Mouse (Mus musculus): Measurements from ENCODE around the gene Sbk1. TPM values are rescaled to one million over a fixed set of nuclear protein-coding genes. Genes with fewer than 3 reads are reported as not detected.

Sbk1 gene
- polyA plus RNA-seq, 1 experiment, result 24.7 TPM

DNA sequence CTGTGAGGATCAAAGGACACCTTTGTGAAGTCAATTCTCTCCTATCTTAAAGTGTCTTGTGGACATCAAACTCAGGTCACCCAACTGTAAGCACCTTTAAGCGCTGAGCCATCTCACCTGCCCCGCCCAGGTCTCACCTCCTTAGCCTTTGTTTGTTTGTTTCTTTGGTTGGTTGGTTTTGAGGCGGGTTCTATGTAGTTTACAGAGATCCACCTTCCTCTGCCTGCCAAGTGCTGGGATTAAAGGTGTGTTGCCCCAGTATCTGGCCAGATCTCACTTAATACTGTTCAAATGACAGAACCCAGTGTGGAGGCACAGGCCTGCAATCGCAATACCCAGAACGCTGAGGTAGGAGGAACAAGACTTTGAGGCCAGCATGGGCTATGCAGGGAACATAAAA lies 11.6 kb downstream of the Sbk1 start:
- Histone ChIP-seq H3K36me3 (ENCODE audit: control insufficient read depth, insufficient read depth, low read length, poor library complexity, severe bottlenecking) (no peaks in the 10 kb centered on the region), H3K27ac (ENCODE audit: insufficient read depth, low read length) (no peak overlapping the region), H3K4me1 (ENCODE audit: control insufficient read depth, insufficient read depth, low read length) (peaks cover 16% of the 10 kb centered on the region), H3K9ac (ENCODE audit: low read depth, poor library complexity, severe bottlenecking) (no peak overlapping the region), H3K27me3 (ENCODE audit: control insufficient read depth, insufficient read depth, low read length, poor library complexity, severe bottlenecking) (no peaks in the 10 kb centered on the region), H3K4me3 (ENCODE audit: low read depth, low read length) (no peak overlapping the region), H3K9me3 (replicated peaks; ENCODE audit: control insufficient read depth, insufficient read depth, low read length, poor library complexity, severe bottlenecking) (no peaks in the 10 kb centered on the region)
- TF ChIP-seq EP300 (IDR thresholded peaks at IDR 0.05; ENCODE audit: insufficient read depth, low read depth, low read length) (no peak), CTCF (IDR thresholded peaks at IDR 0.05; ENCODE audit: low read depth, low read length) (no peak)

DNA sequence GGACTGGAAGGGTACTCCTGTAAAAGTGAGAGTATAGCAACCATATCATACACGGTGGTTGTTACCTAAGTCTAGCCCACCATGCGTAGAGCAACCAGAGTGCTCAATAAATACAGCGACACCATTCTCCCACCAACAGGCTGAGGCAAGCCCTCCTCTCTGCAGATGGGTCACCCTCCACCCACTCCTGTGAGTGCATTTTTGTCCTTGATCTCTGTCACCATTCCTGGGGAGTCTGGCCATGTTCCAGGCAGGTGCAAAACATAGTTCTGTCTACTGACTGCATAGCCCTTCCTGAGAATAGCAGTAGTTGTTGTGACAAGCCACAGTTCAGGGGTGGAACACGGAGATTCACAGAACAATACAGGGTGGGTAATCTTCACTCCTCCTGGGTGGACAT lies 12.0 kb downstream of the Sbk1 start:
- no peak for TF ChIP-seq POLR2A (IDR thresholded peaks at IDR 0.05; ENCODE audit: insufficient read depth, low read length)
- no peak for TF ChIP-seq EP300 (IDR thresholded peaks at IDR 0.05; ENCODE audit: insufficient read depth, low read depth, low read length)
- TF ChIP-seq CTCF (IDR thresholded peaks at IDR 0.05; ENCODE audit: low read depth, low read length), result no peak
- no peak overlapping the region for H3K9ac ChIP-seq (ENCODE audit: low read depth, poor library complexity, severe bottlenecking)
- H3K4me1 ChIP-seq (ENCODE audit: control insufficient read depth, insufficient read depth, low read length), result peaks cover 16% of the 10 kb centered on the region
- no peak overlapping the region for H3K4me3 ChIP-seq (ENCODE audit: low read depth, low read length)
- H3K9me3 ChIP-seq (replicated peaks; ENCODE audit: control insufficient read depth, insufficient read depth, low read length, poor library complexity, severe bottlenecking), result no peaks in the 10 kb centered on the region
- no peaks in the 10 kb centered on the region for H3K36me3 ChIP-seq (ENCODE audit: control insufficient read depth, insufficient read depth, low read length, poor library complexity, severe bottlenecking)
- no peaks in the 10 kb centered on the region for H3K27me3 ChIP-seq (ENCODE audit: control insufficient read depth, insufficient read depth, low read length, poor library complexity, severe bottlenecking)
- H3K27ac ChIP-seq (ENCODE audit: insufficient read depth, low read length), result no peak overlapping the region

GRCm38 (mm10) chr7:126284865-126285264 lies 12.4 kb downstream of the Sbk1 start:
- H3K27ac ChIP-seq (ENCODE audit: insufficient read depth, low read length), result no peak overlapping the region
- no peaks in the 10 kb centered on the region for H3K9me3 ChIP-seq (replicated peaks; ENCODE audit: control insufficient read depth, insufficient read depth, low read length, poor library complexity, severe bottlenecking)
- H3K4me3 ChIP-seq (ENCODE audit: low read depth, low read length), result no peak overlapping the region
- no peaks in the 10 kb centered on the region for H3K36me3 ChIP-seq (ENCODE audit: control insufficient read depth, insufficient read depth, low read length, poor library complexity, severe bottlenecking)
- H3K9ac ChIP-seq (ENCODE audit: low read depth, poor library complexity, severe bottlenecking), result no peak overlapping the region
- H3K4me1 ChIP-seq (ENCODE audit: control insufficient read depth, insufficient read depth, low read length), result peaks cover 16% of the 10 kb centered on the region
- no peaks in the 10 kb centered on the region for H3K27me3 ChIP-seq (ENCODE audit: control insufficient read depth, insufficient read depth, low read length, poor library complexity, severe bottlenecking)
- TF ChIP-seq POLR2A (IDR thresholded peaks at IDR 0.05; ENCODE audit: insufficient read depth, low read length) (no peak), EP300 (IDR thresholded peaks at IDR 0.05; ENCODE audit: insufficient read depth, low read depth, low read length) (no peak), CTCF (IDR thresholded peaks at IDR 0.05; ENCODE audit: low read depth, low read length) (no peak)

DNA sequence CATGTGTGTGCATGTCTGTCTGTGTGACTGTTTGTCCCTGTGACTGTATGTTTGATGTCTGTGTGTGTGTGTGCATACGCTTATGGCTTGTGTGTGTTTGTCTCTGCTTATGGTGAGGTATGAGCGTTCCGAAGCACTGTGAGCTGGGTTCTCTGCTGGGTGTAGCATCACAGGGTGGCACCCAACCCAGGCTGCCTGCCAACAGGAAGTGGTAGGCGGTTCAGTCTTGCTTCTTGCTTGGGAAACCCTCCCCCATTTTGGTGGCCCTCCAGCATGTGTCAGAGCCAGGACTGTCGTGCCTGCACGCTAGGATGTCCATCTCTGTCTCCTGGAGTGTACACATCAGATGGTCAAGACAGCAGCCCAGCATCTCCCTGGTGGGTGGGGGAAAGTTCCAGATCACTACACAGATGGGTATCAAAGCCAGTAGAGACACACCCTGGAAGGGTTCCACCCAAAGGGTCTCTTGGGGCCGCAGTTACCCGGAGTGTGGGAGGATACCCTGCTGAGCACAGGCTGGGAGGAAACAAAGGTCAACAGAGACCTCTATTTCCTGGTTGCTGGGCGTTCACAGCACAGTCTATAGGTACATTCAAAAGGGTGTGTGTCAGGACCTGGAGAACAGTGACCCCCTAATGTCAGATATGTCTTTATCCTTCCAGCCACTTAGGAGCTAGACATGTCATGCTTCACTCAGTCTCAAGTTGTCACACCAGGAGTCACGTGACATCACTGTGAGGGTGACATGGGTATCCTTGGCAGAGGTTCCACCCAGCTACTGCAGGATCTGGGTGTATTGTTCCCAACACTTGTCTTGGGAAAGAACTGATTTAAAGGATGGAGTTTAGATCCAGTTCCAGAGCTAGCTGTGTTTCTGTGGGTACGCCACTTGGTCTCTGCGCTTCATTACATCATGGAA lies 13.1 kb downstream of the Sbk1 start:
- peaks cover 16% of the 10 kb centered on the region for H3K4me1 ChIP-seq (ENCODE audit: control insufficient read depth, insufficient read depth, low read length)
- H3K9ac ChIP-seq (ENCODE audit: low read depth, poor library complexity, severe bottlenecking), result no peak overlapping the region
- no peaks in the 10 kb centered on the region for H3K27me3 ChIP-seq (ENCODE audit: control insufficient read depth, insufficient read depth, low read length, poor library complexity, severe bottlenecking)
- H3K27ac ChIP-seq (ENCODE audit: insufficient read depth, low read length), result no peak overlapping the region
- H3K4me3 ChIP-seq (ENCODE audit: low read depth, low read length), result no peak overlapping the region
- no peaks in the 10 kb centered on the region for H3K36me3 ChIP-seq (ENCODE audit: control insufficient read depth, insufficient read depth, low read length, poor library complexity, severe bottlenecking)
- no peaks in the 10 kb centered on the region for H3K9me3 ChIP-seq (replicated peaks; ENCODE audit: control insufficient read depth, insufficient read depth, low read length, poor library complexity, severe bottlenecking)
- no peak for TF ChIP-seq CTCF (IDR thresholded peaks at IDR 0.05; ENCODE audit: low read depth, low read length)
- TF ChIP-seq POLR2A (IDR thresholded peaks at IDR 0.05; ENCODE audit: insufficient read depth, low read length), result no peak
- TF ChIP-seq EP300 (IDR thresholded peaks at IDR 0.05; ENCODE audit: insufficient read depth, low read depth, low read length), result no peak

DNA sequence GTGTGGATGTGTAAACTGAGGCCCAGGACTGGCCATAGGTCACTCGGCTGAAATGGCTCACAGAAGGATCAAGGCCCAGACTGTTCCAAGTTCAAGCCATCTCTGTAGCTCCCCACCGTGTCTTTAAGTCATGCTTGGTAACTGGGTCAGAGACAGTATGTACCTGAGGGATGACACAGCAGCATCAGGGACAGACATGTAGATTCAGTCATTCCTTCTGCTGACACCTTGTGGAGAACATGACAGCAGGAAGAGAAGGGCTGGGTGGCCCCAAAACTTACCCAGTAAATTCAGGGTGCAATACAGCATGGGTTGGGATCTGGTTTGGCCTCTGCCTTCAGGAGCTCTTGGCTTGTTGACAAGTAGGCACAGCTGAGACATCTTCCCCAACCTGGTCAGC lies 13.9 kb downstream of the Sbk1 start:
- Histone ChIP-seq H3K4me1 (ENCODE audit: control insufficient read depth, insufficient read depth, low read length) (peaks cover 16% of the 10 kb centered on the region), H3K27ac (ENCODE audit: insufficient read depth, low read length) (no peak overlapping the region), H3K4me3 (ENCODE audit: low read depth, low read length) (no peak overlapping the region), H3K27me3 (ENCODE audit: control insufficient read depth, insufficient read depth, low read length, poor library complexity, severe bottlenecking) (no peaks in the 10 kb centered on the region), H3K9ac (ENCODE audit: low read depth, poor library complexity, severe bottlenecking) (no peak overlapping the region), H3K9me3 (replicated peaks; ENCODE audit: control insufficient read depth, insufficient read depth, low read length, poor library complexity, severe bottlenecking) (no peaks in the 10 kb centered on the region), H3K36me3 (ENCODE audit: control insufficient read depth, insufficient read depth, low read length, poor library complexity, severe bottlenecking) (no peaks in the 10 kb centered on the region)
- TF ChIP-seq CTCF (IDR thresholded peaks at IDR 0.05; ENCODE audit: low read depth, low read length) (no peak), EP300 (IDR thresholded peaks at IDR 0.05; ENCODE audit: insufficient read depth, low read depth, low read length) (no peak), POLR2A (IDR thresholded peaks at IDR 0.05; ENCODE audit: insufficient read depth, low read length) (no peak)

DNA sequence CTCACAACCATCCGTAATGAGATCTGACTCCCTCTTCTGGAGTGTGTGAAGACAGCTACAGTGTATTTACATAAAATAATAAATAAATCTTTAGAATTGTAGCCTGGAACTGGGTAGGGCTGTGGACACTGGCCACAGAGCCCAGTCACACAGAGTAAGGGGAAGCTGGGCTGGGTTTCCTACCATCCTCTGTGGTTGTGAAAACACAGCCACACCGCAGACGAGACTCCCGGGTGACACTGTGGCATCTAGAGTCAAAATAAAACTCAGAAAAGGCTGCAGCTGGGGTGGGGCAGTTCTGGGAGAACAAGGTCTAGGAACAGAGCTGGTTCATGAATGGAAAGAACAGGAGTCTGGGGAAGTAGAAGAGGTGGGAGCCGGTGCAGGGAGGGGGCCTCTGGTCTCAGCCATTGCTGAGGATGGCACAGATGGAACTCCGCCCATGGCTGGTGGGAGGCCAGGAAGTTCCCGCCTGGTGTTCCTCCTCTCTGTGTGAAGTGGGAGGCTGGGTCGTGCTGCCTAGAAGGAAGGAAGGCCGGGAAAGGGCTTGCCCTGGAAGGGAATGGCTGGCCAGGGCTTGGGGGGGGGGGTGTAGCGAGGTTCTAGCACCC lies 15.2 kb downstream of the Sbk1 start:
- Histone ChIP-seq H3K4me3 (ENCODE audit: low read depth, low read length) (no peak overlapping the region), H3K36me3 (ENCODE audit: control insufficient read depth, insufficient read depth, low read length, poor library complexity, severe bottlenecking) (no peaks in the 10 kb centered on the region), H3K9ac (ENCODE audit: low read depth, poor library complexity, severe bottlenecking) (no peak overlapping the region), H3K4me1 (ENCODE audit: control insufficient read depth, insufficient read depth, low read length) (peaks cover 12% of the 10 kb centered on the region), H3K9me3 (replicated peaks; ENCODE audit: control insufficient read depth, insufficient read depth, low read length, poor library complexity, severe bottlenecking) (no peaks in the 10 kb centered on the region), H3K27ac (ENCODE audit: insufficient read depth, low read length) (no peak overlapping the region), H3K27me3 (ENCODE audit: control insufficient read depth, insufficient read depth, low read length, poor library complexity, severe bottlenecking) (no peaks in the 10 kb centered on the region)
- TF ChIP-seq POLR2A (IDR thresholded peaks at IDR 0.05; ENCODE audit: insufficient read depth, low read length) (no peak), CTCF (IDR thresholded peaks at IDR 0.05; ENCODE audit: low read depth, low read length) (no peak), EP300 (IDR thresholded peaks at IDR 0.05; ENCODE audit: insufficient read depth, low read depth, low read length) (no peak)

Data from ES-Bruce4 (cell line).